Mouse (Mus musculus) adipocyte (in vitro differentiated cells): ENCODE results near the gene Nfe2l1.
A peak's percentile ranks its signal among the peaks of the same experiment; 100 is the strongest.
"Not testable (repeated sequence)": the region's sequence is repeated elsewhere in the genome, so short reads cannot be mapped to it uniquely, and the experiment has no call there.

Source experiments
- DNase-seq: peaks from one replicate; pipeline ENCODE4 v3.0.0-alpha.2; 2016; ENCODE audit warnings: low spot score

Nfe2l1 gene

DNA sequence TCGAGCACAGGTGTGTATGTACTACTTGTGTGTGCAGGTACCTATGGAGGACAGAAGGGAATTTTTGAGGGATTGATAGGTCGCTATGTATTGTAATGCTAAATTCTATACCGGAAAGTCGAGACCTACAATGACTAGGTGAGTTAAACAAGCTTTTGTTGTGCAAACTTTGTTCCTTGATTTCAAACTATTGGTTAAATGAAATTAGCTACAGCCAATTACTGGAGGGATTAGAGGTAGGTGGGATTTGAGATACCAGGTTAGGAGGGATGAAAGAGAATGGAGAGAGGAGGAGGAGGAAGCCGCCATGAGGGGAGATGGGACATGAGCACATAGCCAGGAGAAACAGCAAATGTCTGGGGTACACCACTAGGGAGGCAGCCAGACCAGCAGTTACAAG lies 49.5 kb downstream of the Nfe2l1 start:
- DNase-seq = no peak

DNA sequence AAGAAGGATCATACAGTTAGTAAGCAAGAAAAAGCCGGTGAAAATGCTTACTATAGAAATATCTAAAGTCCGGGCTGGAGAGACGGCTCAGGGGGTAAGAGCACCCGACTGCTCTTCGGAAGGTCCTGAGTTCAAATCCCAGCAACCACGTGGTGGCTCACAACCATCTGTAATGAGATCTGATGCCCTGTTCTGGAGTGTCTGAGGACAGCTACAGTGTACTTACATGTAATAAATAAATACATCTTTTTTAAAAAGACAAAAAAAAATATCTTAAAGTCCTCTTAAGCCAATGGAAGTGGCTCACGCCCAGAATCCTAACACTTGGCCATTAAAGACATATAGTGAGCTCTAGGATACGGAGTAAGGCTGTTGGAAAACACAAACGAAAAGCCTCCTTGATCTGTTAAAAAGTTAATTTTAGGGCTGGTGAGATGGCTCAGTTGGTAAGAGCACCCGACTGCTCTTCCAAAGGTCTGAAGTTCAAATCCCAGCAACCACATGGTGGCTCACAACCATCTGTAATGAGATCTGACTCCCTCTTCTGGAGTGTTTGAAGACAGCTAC lies 51.6 kb downstream of the Nfe2l1 start:
- DNase-seq = not testable (repeated sequence)

DNA sequence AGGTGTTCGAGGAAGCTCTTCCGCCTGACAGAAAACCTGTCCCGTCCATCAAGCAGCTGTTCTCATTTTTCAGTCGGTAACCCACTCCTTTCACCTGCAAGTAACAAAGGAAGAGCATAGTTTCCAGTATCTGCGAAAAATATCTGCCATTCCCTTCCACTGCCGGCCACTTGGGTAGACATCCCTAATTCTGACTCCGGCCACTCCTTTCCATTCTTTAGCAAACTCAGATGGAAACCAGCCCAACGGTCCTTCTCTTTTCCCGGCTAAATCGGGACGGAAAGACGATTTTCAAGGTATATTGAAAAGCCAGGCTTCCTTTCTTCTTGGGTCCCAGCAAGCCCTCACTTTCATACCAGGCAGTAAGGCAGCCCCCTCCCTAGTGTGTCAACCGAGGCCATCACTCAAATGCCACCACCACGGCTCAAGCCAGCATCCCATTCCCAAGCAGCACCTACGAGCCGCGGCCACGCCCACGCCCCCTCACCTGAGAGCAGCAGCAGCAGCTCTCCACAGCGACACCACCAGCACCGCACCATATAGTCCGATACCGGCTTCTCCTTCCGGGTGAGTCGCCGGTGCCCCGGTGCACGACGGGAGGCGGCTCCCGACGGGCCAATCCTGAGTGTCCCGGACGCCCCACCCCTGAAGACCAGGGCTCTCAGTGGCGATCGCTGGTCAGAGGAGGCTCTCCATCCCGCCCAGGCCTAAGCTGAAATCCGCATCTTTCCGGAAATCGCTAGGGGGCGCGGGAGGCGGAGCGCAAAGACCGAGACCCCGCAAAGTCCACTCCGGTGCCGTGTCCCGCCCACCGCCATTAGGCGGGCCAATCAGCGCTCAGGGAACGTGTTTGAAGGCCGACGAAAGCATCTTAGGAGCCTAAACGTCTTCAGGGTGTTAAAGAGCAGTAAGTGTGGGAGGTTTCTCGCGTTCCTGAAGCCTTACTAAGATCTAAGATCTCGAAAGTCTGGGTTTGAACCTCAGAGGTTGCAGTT lies 52.5 kb downstream of the Nfe2l1 start, which contains the start of gene Snx11:
Gene Snx11, minus strand, starts transcription at position 592 of the 995 bp plus-strand sequence.
- peak; percentile 98 for DNase-seq

DNA sequence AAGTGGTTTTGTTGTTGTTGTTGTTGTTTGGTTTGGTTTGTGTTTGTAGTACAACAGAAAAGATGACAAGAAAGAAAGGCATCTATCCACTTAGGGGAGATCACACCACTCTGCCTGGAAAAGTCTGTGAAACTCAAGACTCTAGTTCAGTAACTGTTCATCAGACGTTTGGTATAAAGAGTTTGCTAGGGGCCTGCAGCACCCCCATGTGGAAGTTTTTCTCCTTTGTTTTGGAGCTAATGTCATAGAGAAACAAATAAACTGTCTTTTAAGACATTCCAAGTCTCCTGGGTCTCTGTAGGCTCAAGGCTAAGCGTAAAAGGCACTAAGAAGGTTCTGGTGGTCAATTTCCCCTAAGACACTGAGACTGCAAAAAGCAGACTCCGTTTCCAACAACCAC lies 53.7 kb downstream of the Nfe2l1 start:
- DNase-seq = no peak

DNA sequence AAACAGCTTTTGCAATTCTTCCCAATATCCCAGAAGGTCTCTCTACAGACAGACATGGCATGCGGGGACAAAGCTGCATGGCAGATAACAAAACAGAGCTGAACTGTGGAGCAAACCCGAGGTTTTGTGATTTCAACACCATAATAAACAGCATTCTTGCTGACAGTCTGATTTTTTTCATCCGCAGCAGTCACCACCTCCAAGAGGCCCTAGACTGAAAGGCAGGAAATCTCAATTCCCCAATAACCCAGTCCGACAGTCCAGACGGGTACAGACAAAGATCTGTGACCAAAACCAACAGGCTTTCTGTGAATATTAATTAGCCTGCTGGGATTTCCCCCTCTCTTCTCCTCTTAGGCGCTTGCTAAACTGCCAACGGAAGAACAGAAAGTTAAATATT lies 54.1 kb downstream of the Nfe2l1 start:
- no peak for DNase-seq

DNA sequence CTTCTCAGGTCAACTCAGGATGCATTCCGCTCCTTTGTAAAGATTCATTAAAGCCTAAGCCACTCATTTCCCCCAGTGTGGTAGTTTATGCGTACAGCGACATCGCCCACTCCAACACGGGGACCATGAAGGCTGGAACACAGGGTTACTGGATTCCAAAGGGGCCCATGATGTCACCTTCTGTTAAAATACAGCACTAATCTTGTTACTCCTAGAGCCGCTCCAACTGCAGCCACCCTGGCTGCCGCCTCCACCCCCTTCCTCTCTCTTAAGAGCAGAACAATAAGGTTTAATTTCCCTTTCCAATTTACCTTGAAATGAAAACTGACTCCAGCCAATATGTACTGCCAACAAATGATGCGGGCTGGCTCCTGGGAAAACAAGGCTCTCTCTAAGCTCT lies 54.7 kb downstream of the Nfe2l1 start:
- DNase-seq = no peak

DNA sequence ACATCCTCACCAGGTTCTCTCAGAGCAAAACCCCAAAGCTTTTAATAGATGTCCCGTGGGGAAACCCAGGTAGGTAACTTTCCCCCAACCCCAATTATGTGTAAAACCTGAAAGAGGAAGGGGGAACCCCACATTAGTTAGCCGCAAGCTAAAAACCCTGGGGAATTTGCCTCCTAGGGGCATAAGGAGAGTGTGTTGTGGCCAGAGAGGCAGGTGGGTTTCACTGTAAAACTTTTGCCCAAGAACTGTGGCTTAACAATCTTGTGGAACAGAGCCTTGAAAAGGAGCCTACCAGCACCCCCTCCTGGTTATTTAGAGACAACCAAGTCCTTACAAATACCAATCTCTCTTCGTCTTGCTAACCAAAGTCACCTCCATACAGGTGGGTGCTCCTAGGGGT lies 55.2 kb downstream of the Nfe2l1 start:
- DNase-seq = no peak

DNA sequence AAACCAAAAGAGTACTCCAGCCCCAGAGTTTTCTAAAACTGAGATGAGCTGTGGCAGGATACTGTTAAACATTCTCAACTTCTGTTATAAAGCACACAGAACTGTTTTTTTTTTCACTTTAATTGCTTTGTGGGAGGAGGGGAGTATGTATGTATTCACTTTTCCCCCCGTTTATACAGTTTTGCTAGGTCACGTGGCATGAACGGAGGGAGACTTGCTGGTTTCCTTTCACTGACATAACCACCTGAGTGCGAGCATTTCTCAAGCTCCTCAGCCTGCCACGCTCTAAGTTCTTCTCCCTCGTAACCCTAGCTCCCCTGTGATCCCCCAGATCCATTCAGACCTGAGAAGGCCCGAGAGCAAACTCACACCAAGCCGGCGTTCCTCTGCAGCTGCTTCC lies 57.4 kb downstream of the Nfe2l1 start:
- DNase-seq = no peak

DNA sequence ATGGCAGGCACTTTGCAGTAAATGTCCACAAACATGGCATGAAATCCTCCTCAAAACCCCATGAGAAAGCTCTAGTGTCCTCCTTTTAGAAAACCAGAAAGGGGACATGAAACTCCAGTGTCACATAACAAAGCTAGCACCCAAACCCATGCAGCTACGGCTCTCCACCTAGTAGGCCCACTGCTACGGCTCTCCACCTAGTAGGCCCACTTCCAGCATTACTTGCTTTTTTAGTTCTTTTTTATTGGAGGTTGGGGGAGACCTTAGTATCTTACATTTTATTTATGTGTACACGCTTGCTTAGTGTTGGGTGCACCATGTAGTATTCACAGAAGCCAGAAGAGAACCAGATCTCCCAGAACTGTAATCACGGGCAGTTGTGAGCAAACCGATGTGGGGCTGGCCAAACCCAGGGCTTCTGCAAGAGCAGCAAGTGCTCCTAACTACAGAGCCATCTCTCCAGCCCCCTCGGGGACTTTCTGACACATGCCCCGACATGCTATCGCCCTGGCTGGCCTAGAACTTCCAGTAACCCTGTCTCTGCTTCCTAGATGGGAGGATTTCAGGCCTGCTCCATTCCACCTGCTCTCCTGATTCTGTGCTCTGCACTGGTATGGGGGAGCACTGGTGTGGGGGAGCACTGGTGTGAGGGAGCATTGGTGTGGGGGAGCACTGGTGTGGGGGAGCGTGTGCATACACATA lies 58.3 kb downstream of the Nfe2l1 start:
- DNase-seq = no peak

DNA sequence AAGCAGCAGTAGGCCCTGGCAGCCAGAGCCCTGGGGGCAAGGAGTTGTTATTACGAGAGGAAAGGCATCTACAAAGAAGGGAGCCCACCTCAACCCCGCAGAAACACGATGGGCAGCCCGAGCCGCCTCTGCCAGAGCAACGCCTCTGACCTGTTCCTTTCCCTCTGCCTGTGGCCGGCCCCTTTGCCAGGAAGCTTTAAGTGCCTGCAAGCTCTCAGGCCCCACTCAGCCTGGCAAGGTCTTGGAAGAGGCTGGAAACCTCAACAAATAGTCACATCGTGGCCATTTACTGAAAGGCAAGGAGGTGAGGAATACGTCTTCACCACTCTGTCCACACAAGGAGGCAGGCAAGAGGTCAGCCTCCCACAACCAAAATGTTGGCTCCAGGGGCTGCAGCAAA lies 61.5 kb downstream of the Nfe2l1 start:
- no peak for DNase-seq
